Mouse (Mus musculus) midbrain, embryonic 15.5 days (tissue): ENCODE measurements around the gene Btbd35f10. TPM values are rescaled to one million over a fixed set of nuclear protein-coding genes. Genes with fewer than 3 reads are reported as not detected.
"Not testable (repeated sequence)": the region's sequence is repeated elsewhere in the genome, so short reads cannot be mapped to it uniquely, and the experiment has no call there.

ENCODE experiments used
- ATAC-seq: fragments of 200-750 bp; cut with Nextera tagmentation; replicated peaks from 2 replicates; pipeline ENCODE4 v1.8.0; 2017; ENCODE audit warnings: moderate TSS enrichment
- H3K27ac ChIP-seq: fragments of 300-500 bp; sonication (generic); 2 replicates; pipeline ENCODE4 v1.5.1; 2015; ENCODE audit warnings: mild to moderate bottlenecking, inconsistent platforms
- H3K27me3 ChIP-seq: fragments of 300-500 bp; sonication (generic); replicated peaks from 2 replicates; pipeline ENCODE4 v1.6.1; 2015; ENCODE audit warnings: inconsistent platforms
- H3K36me3 ChIP-seq: fragments of 300-500 bp; sonication (generic); replicated peaks from 2 replicates; pipeline ENCODE4 v1.6.1; 2015; ENCODE audit warnings: inconsistent platforms
- H3K4me1 ChIP-seq: fragments of 300-500 bp; sonication (generic); 2 replicates; pipeline ENCODE4 v1.6.1; 2015; ENCODE audit warnings: inconsistent platforms
- H3K4me2 ChIP-seq: fragments of 300-500 bp; sonication (generic); 2 replicates; pipeline ENCODE4 v1.6.1; 2015; ENCODE audit warnings: inconsistent platforms, mild to moderate bottlenecking, moderate library complexity
- H3K4me3 ChIP-seq: fragments of 300-500 bp; sonication (generic); 2 replicates; pipeline ENCODE4 v1.5.1; 2015; ENCODE audit warnings: mild to moderate bottlenecking, inconsistent platforms
- H3K9ac ChIP-seq: fragments of 300-500 bp; sonication (generic); 2 replicates; pipeline ENCODE4 v1.6.1; 2015; ENCODE audit warnings: mild to moderate bottlenecking, inconsistent platforms
- H3K9me3 ChIP-seq: fragments of 300-500 bp; sonication (generic); 2 replicates; pipeline ENCODE4 v1.6.1; 2016; ENCODE audit warnings: inconsistent platforms
- WGBS: fragments of 180-500 bp; shearing (Covaris S2); methylation state at CpG from one replicate; pipeline ENCODE4 v1.1.7; 2015; ENCODE audit warnings: mixed read lengths; 5-methylcytosine and 5-hydroxymethylcytosine counted together
- polyA plus RNA-seq: library from polyadenylated mRNA; unstranded; fragments of >200 nt; fragmentation: Nextera tagmentation; extraction: Ambion mirVana; gene quantifications from 2 replicates; pipeline ENCODE4 v1.2.1, GENCODE M21; 2015

Gene Btbd35f10
- polyA plus RNA-seq: not detected in 2 replicates

DNA sequence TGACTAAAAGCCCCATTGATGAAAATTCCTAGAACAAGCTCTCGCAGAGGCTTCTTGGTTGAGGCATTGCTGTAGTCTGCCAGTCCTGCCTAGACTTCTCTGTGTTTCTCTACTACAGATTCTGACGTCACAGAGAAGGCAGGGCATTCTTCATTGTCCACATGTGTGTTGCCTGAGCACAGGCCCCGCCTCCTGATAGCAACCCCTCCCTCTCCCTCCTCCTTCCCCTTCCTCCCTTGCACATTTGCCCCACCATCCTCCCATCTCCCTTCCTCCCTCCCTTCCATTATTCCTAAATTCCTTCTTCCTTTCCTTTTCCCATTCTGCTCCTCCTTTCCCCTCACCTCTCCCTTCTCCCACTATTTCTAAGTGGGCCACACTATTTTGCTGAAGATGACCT is at the start of gene Btbd35f10:
Btbd35f10 (minus strand) TSS at position 101 of the 400 bp plus-strand sequence.
- not testable (repeated sequence) for H3K4me1 ChIP-seq, H3K4me2 ChIP-seq, H3K4me3 ChIP-seq, H3K27me3 ChIP-seq, ATAC-seq, H3K27ac ChIP-seq, H3K36me3 ChIP-seq, H3K9ac ChIP-seq, H3K9me3 ChIP-seq
- no CpG with 5 or more reads among the region's 3 CpGs for WGBS

Other genes with a start within 250 kb of the Btbd35f10 start
- gene Btbd35f18, start 52.7 kb downstream of the Btbd35f10 start, polyA plus RNA-seq: not detected in 2 replicates
- not detected in 2 replicates for gene Btbd35f16, start 204.1 kb upstream of the Btbd35f10 start, polyA plus RNA-seq